ENCODE assay signal across 10 mouse cellular contexts in genomic region chr10:53580621-53581081, GRCm38 (mm10). TPM values are rescaled to one million over a fixed set of nuclear protein-coding genes. Genes with fewer than 3 reads are reported as not detected.
DNase-seq lines count a peak whose midpoint lies in the region; ATAC-seq and TF ChIP-seq lines count a peak whose summit lies in the region.
"Had no signal": no experiment of that assay in that cellular context is flagged by ENCODE, and none has a peak within 500 bp of the region (broad histone marks: within the 10 kb centered on the region; RNA-seq: fewer than 3 reads in every experiment).

No protein-coding gene starts in this region.

- peak; percentile 89 for ATAC-seq in forebrain, embryonic 16.5 days
- peak; percentile 75 for ATAC-seq in liver, postnatal 0 days
- peak; percentile 84 for ATAC-seq in neural tube, embryonic 15.5 days (ENCODE audit: low FRiP score)
- ATAC-seq: Patski had no signal

- no peak for TF ChIP-seq EP300 in liver, postnatal 0 days (IDR thresholded peaks at IDR 0.05; ENCODE audit: low read depth)

- no peak overlapping the region for H3K27ac ChIP-seq in forebrain, embryonic 16.5 days (ENCODE audit: low read length)
- no peak overlapping the region for H3K27ac ChIP-seq in liver, postnatal 0 days (ENCODE audit: low read depth)
- H3K27ac ChIP-seq in neural tube, embryonic 15.5 days (replicated peaks): peak overlapping the region; percentile 37; the same call in 1 of the 2 replicates

- no peaks in the 10 kb centered on the region for H3K36me3 ChIP-seq in forebrain, embryonic 16.5 days (ENCODE audit: control insufficient read depth, insufficient read depth)
- no peaks in the 10 kb centered on the region for H3K36me3 ChIP-seq in liver, postnatal 0 days (replicated peaks; ENCODE audit: insufficient read depth, low read length)
- no peaks in the 10 kb centered on the region for H3K36me3 ChIP-seq in neural tube, embryonic 15.5 days

- H3K9ac ChIP-seq in forebrain, embryonic 16.5 days (replicated peaks; ENCODE audit: low read depth, low read length): peak overlapping the region; percentile 53
- H3K9ac ChIP-seq in liver, postnatal 0 days (replicated peaks): no peak overlapping the region; the same call in 1 of the 2 replicates
- peak overlapping the region; percentile 37; the same call in 1 of the 2 replicates for H3K9ac ChIP-seq in neural tube, embryonic 15.5 days (replicated peaks)

- no peaks in the 10 kb centered on the region for H3K9me3 ChIP-seq in forebrain, embryonic 16.5 days (ENCODE audit: control insufficient read depth, low read length)
- H3K9me3 ChIP-seq in liver, postnatal 0 days (ENCODE audit: low read length): no peaks in the 10 kb centered on the region
- H3K9me3 ChIP-seq in neural tube, embryonic 15.5 days (replicated peaks): no peaks in the 10 kb centered on the region
- H3K9me3 ChIP-seq: megakaryocyte, embryonic 14.5 days had no signal

- H3K27me3 ChIP-seq in forebrain, embryonic 16.5 days (replicated peaks; ENCODE audit: control insufficient read depth, insufficient read depth, low read length): no peaks in the 10 kb centered on the region
- H3K27me3 ChIP-seq in liver, postnatal 0 days (ENCODE audit: insufficient read depth, low read length): no peaks in the 10 kb centered on the region
- H3K27me3 ChIP-seq in neural tube, embryonic 15.5 days (replicated peaks): no peaks in the 10 kb centered on the region
- H3K27me3 ChIP-seq: megakaryocyte, embryonic 14.5 days; Patski had no signal

- intact Hi-C loops in heart, postnatal 25 days (cut with DNase I): no loop called here

- H3K4me1 ChIP-seq in forebrain, embryonic 16.5 days (replicated peaks; ENCODE audit: control insufficient read depth, insufficient read depth, low read length): peaks cover 8% of the 10 kb centered on the region
- H3K4me1 ChIP-seq in liver, postnatal 0 days (ENCODE audit: insufficient read depth): 0 out of 2 replicates have a peak, but pooled peaks cover 3% of the 10 kb centered on the region
- H3K4me1 ChIP-seq in neural tube, embryonic 15.5 days: 0 out of 2 replicates have a peak, but pooled peaks cover 10% of the 10 kb centered on the region

- peak overlapping the region; percentile 65 for H3K4me2 ChIP-seq in forebrain, embryonic 16.5 days (ENCODE audit: low read length)
- H3K4me2 ChIP-seq in liver, postnatal 0 days (ENCODE audit: low read depth, low read length): peak overlapping the region; percentile 74
- H3K4me2 ChIP-seq in neural tube, embryonic 15.5 days: peak overlapping the region; percentile 62

- TF ChIP-seq CTCF in liver, postnatal 0 days (IDR thresholded peaks at IDR 0.05; ENCODE audit: low read depth): no peak

- 2% methylated on average over 14 of the region's 14 CpGs for WGBS in forebrain, embryonic 16.5 days
- WGBS in liver, postnatal 0 days (ENCODE audit: insufficient replicate concordance): 36% methylated on average over 14 of the region's 14 CpGs
- WGBS in neural tube, embryonic 15.5 days: 30% methylated on average over 13 of the region's 14 CpGs

- peak overlapping the region; percentile 37 for H3K4me3 ChIP-seq in forebrain, embryonic 16.5 days (replicated peaks; ENCODE audit: low read length)
- H3K4me3 ChIP-seq in liver, postnatal 0 days (ENCODE audit: low read depth, low read length): peak overlapping the region; percentile 24
- H3K4me3 ChIP-seq in neural tube, embryonic 15.5 days (replicated peaks): peak overlapping the region; percentile 31
- H3K4me3 ChIP-seq: megakaryocyte, embryonic 14.5 days had no signal

- DNase-seq in MN1 (ENCODE audit: low spot score): peak; percentile 84
- peak; percentile 43 for DNase-seq in cerebellum, adult 8-10 months
- DNase-seq in heart, postnatal 25 days (ENCODE audit: low spot score): peak; percentile 44
- peak; percentile 80 to 86 for DNase-seq in kidney, postnatal 4 days
- peak; percentile 48 for DNase-seq in liver, postnatal 0 days
- DNase-seq in yolk sac, embryonic 10.5 days (ENCODE audit: low spot score): peak; percentile 15

RNA-seq across cellular contexts. Expression of gene Asf1a, which starts 15.9 kb away (rescaled TPM):
- 88.6 and 98.8 TPM in 2 replicates for polyA plus RNA-seq in forebrain, embryonic 16.5 days (2015; fragmentation: Nextera tagmentation; extraction: Ambion mirVana)
- 10 to 100 TPM; 28.5 to 30.7 TPM for total RNA-seq in heart, postnatal 25 days (2021)
- polyA plus RNA-seq in liver, postnatal 0 days (2015; fragmentation: Nextera tagmentation; extraction: Ambion mirVana): 49.7 and 51.8 TPM in 2 replicates
- polyA plus RNA-seq in neural tube, embryonic 15.5 days (2015; fragmentation: Nextera tagmentation; extraction: Ambion mirVana): 58.6 and 68.7 TPM in 2 replicates

RNA-seq across cellular contexts. Expression of gene Mcm9, which starts 49.6 kb away (rescaled TPM):
- 6.1 and 8.2 TPM in 2 replicates for polyA plus RNA-seq in forebrain, embryonic 16.5 days (2015; fragmentation: Nextera tagmentation; extraction: Ambion mirVana)
- 1 to 10 TPM; 2.6 TPM for total RNA-seq in heart, postnatal 25 days (2021)
- polyA plus RNA-seq in liver, postnatal 0 days (2015; fragmentation: Nextera tagmentation; extraction: Ambion mirVana): 2.7 and 3.0 TPM in 2 replicates
- polyA plus RNA-seq in neural tube, embryonic 15.5 days (2015; fragmentation: Nextera tagmentation; extraction: Ambion mirVana): 5.1 and 7.8 TPM in 2 replicates

Comparison
In these comparisons a context has a peak if more than half of its experiments do, and no peak if none do; other contexts are left out.
1. DNase-seq: peak in every context shown above with its lines; median percentile 84 in MN1; 83 in kidney, postnatal 4 days; 48 in liver, postnatal 0 days; 44 in heart, postnatal 25 days; 43 in cerebellum, adult 8-10 months; 15 in yolk sac, embryonic 10.5 days.